Mouse (Mus musculus): ENCODE results near the gene Med13. TPM values are rescaled to one million over a fixed set of nuclear protein-coding genes. Genes with fewer than 3 reads are reported as not detected.
A peak's percentile ranks its signal among the peaks of the same experiment; 100 is the strongest.

Gene Med13
- polyA plus RNA-seq, 1 experiment from 2014 or later, result 13.0 TPM

DNA sequence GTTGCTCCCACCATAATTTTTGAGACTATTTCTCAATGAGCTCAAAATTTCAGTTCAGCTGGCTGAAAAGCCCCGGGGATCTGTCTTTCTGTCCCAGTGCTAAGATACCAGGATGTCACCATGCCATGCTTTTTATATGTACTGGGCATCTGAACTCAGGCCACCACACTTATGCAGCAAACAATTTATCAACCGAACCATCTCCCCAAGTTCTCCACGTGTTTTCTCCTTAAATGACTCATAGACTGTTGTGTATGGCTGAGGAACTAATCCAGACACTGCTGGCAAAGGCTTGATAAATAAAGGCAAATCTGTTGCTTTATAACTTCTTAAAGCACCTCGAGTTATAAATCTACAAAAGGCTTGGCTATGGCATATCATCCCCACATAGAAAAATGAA, 32.1 kb upstream of the Med13 start:
- H3K27ac ChIP-seq, result no peak overlapping the region
- H3K27me3 ChIP-seq, result peaks cover 3% of the 10 kb centered on the region; the same call in 1 of the 2 replicates
- H3K4me2 ChIP-seq, result no peak overlapping the region
- H3K36me3 ChIP-seq, result no peaks in the 10 kb centered on the region
- WGBS, result 86% methylated on average over 4 of the region's 4 CpGs
- no peaks in the 10 kb centered on the region for H3K9me3 ChIP-seq
- H3K4me1 ChIP-seq (replicated peaks), result peaks cover 27% of the 10 kb centered on the region
- no peak overlapping the region for H3K9ac ChIP-seq (replicated peaks)
- no peak for ATAC-seq (ENCODE audit: insufficient number of reproducible peaks, insufficient read depth, low FRiP score, low TSS enrichment, low read depth)
- no peak overlapping the region for H3K4me3 ChIP-seq (replicated peaks)

DNA sequence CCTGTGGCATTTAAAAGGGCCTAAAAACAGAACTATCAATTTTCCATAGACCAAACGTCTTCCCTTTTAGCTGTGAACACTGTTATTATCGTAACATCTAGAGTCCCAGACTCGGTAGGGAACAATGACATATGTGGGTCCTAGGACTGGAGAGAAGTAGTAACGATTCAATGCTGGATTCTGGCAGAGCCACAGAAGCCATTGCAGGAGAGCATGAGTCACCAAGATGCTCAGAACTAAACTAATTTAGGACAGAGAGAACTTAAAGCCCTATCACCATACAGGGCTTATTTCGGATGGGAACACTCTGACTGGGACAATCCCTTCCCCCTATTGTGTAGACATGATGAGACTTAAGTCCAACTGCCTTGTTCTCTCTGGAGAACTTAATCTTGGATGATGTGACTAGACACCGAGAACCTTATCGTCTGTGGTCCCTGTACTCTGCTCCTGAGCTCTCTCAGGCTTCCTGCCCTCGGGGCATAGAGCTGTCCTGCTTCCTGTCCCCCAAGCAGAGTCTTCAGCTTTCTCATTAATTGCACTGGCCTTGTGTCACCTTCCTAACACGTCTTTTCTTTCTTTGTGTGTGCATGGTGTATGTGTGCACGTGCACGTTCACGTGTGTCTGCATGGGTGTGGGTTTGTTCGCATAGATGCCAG, 31.5 kb upstream of the Med13 start:
- no peak overlapping the region for H3K4me3 ChIP-seq (replicated peaks)
- peaks cover 27% of the 10 kb centered on the region for H3K4me1 ChIP-seq (replicated peaks)
- H3K9ac ChIP-seq (replicated peaks), result no peak overlapping the region
- 78% methylated on average over 13 of the region's 13 CpGs for WGBS
- H3K36me3 ChIP-seq, result no peaks in the 10 kb centered on the region
- H3K9me3 ChIP-seq, result no peaks in the 10 kb centered on the region
- H3K27ac ChIP-seq, result no peak overlapping the region
- H3K4me2 ChIP-seq, result no peak overlapping the region
- no peak for ATAC-seq (ENCODE audit: insufficient number of reproducible peaks, insufficient read depth, low FRiP score, low TSS enrichment, low read depth)
- peaks cover 3% of the 10 kb centered on the region; the same call in 1 of the 2 replicates for H3K27me3 ChIP-seq

DNA sequence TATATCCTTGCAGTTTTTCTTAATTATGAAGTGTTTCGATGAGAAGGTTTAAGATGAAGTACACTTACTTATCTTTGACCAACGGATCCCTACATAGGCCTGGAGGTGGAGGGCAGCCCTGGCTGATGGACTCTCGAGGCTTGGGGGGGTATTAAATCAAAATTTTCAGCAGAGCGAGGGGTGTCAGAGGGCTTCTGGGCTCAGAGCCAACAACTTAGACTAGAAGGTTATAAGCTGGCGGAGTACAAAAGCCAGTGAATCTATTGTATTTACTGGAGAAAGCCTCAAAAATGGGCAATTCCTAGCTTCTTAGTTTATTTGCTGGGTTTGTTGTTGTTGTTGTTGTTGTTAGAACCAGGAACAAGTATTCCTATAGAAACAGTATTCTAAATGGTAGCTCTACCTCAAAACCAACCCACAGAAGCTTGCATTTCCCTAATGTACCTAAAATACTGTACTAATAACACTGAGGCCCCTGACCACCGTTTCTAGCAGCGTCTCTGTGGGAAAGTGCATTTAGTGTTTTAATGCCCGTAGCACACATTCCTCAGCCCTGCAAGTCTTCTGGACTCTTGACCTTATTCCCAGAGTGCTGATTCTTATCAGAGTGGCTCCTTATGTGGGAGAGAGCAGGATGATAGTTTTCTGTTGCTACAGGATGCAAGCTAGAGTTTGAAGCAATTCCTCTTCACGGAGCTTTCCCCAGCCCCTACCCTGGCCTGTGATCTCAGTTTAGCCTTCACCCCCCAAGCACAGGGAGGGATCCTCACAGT, 29.9 kb upstream of the Med13 start:
- Histone ChIP-seq H3K9me3 (no peaks in the 10 kb centered on the region), H3K27me3 (peaks cover 3% of the 10 kb centered on the region; the same call in 1 of the 2 replicates), H3K36me3 (no peaks in the 10 kb centered on the region), H3K4me3 (replicated peaks) (no peak overlapping the region), H3K4me2 (no peak overlapping the region), H3K27ac (no peak overlapping the region), H3K4me1 (replicated peaks) (peaks cover 27% of the 10 kb centered on the region), H3K9ac (replicated peaks) (no peak overlapping the region)
- no peak for ATAC-seq (ENCODE audit: insufficient number of reproducible peaks, insufficient read depth, low FRiP score, low TSS enrichment, low read depth)
- 40% methylated on average over 9 of the region's 9 CpGs for WGBS

DNA sequence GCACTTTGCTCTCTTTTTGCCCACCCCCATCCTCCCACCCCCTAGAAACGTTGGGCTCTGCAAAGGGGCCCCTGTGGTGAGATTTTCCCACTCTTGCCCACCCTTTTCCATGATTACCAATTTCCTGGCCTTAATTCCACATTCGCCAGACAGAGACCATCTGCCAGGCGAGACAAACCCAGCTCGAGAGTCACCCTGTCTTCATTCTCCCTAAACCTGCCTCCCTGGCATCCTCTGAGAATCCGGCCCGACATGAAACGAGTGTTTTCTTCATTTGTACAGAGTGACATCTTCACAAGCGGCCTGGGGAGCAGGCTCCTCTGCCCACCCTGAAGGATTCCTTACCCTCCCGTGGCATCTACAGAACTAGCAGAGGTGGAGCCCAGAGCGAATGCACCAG, 29.2 kb upstream of the Med13 start:
- Histone ChIP-seq H3K36me3 (no peaks in the 10 kb centered on the region), H3K4me2 (no peak overlapping the region), H3K4me3 (replicated peaks) (no peak overlapping the region), H3K27me3 (peaks cover 3% of the 10 kb centered on the region; the same call in 1 of the 2 replicates), H3K4me1 (replicated peaks) (peaks cover 27% of the 10 kb centered on the region), H3K9ac (replicated peaks) (no peak overlapping the region), H3K27ac (no peak overlapping the region), H3K9me3 (no peaks in the 10 kb centered on the region)
- 69% methylated on average over 10 of the region's 10 CpGs for WGBS
- no peak for ATAC-seq (ENCODE audit: insufficient number of reproducible peaks, insufficient read depth, low FRiP score, low TSS enrichment, low read depth)

- peaks cover 3% of the 10 kb centered on the region; the same call in 1 of the 2 replicates for H3K27me3 ChIP-seq
- no peaks in the 10 kb centered on the region for H3K9me3 ChIP-seq
- WGBS, result 66% methylated on average over 11 of the region's 11 CpGs
- H3K4me3 ChIP-seq (replicated peaks), result no peak overlapping the region
- no peaks in the 10 kb centered on the region for H3K36me3 ChIP-seq
- ATAC-seq (ENCODE audit: insufficient number of reproducible peaks, insufficient read depth, low FRiP score, low TSS enrichment, low read depth), result 0 out of 2 replicates have a peak, but pooled peaks have one; percentile 42
- H3K4me2 ChIP-seq, result no peak overlapping the region; the same call in 1 of the 2 replicates
- no peak overlapping the region for H3K9ac ChIP-seq (replicated peaks)
- H3K27ac ChIP-seq, result peak overlapping the region; percentile 41; the same call in 1 of the 2 replicates
- H3K4me1 ChIP-seq (replicated peaks), result peaks cover 27% of the 10 kb centered on the region
Measured at GRCm38 (mm10) chr11:86385710-86386282, 28.4 kb upstream of the Med13 start.

DNA sequence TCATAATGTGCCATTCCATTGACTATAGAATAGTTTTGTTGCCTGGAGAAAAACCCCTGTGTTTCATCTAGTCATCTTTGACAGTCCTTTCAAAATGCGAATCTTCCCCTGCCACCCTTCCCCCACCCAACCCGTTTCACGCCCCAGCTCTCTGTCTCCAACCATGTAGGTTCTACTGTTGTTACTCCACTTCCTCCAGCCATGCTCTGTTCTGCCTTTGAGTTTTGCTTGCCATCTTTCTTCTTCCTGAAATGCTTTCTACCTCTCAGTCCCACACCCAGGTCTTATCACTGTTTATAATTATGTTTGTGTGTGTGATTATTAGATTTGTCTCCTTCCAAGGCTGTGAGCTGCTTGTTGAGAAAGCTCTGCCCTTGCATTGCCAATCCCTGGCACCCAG, 26.7 kb upstream of the Med13 start:
- H3K4me3 ChIP-seq (replicated peaks), result no peak overlapping the region
- no peak overlapping the region for H3K9ac ChIP-seq (replicated peaks)
- ATAC-seq (ENCODE audit: insufficient number of reproducible peaks, insufficient read depth, low FRiP score, low TSS enrichment, low read depth), result no peak
- 86% methylated on average over 3 of the region's 3 CpGs for WGBS
- no peaks in the 10 kb centered on the region for H3K36me3 ChIP-seq
- H3K9me3 ChIP-seq, result no peaks in the 10 kb centered on the region
- no peak overlapping the region for H3K27ac ChIP-seq
- H3K27me3 ChIP-seq, result peaks cover under 1% of the 10 kb centered on the region; the same call in 1 of the 2 replicates
- no peak overlapping the region for H3K4me2 ChIP-seq
- peaks cover 27% of the 10 kb centered on the region for H3K4me1 ChIP-seq (replicated peaks)

GRCm38 (mm10) chr11:86382520-86383157, 25.2 kb upstream of the Med13 start:
- H3K9ac ChIP-seq (replicated peaks), result no peak overlapping the region

DNA sequence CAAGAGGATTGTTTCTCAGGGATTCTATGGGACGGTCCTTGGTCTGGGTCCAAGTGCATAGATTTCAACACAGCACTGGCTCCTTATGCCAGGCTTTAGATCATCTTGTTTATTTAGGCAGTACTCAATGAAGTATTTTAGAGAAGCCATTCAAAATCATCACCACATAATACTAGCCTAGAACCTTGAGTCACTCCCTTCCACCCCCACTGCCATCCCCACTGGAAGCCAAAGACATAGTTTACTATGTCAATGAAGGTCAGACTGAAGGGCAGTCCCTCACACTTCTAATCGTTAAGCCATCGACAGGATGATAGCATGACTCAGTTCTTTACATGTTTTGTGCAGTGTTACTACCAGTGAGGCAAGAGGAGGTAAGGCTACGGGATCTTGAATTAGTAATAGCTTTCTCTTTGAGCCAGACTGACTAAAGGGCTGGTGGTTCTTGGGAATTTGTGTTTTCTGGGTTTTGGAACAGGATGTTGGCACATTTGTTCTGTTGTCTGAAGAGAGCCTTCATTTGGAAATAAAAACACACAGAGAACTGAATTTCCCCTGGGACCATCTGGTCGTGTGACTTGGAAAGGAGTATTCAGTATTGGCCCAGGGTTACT, 24.2 kb upstream of the Med13 start:
- 74% methylated on average over 5 of the region's 5 CpGs for WGBS
- H3K27me3 ChIP-seq, result no peaks in the 10 kb centered on the region
- no peaks in the 10 kb centered on the region for H3K36me3 ChIP-seq
- peaks cover 14% of the 10 kb centered on the region for H3K4me1 ChIP-seq (replicated peaks)
- no peaks in the 10 kb centered on the region for H3K9me3 ChIP-seq
- no peak for ATAC-seq (ENCODE audit: insufficient number of reproducible peaks, insufficient read depth, low FRiP score, low TSS enrichment, low read depth)
- no peak overlapping the region for H3K27ac ChIP-seq
- H3K4me3 ChIP-seq (replicated peaks), result no peak overlapping the region
- no peak overlapping the region for H3K4me2 ChIP-seq
- H3K9ac ChIP-seq (replicated peaks), result no peak overlapping the region

More at GRCm38 (mm10) chr11:86382520-86383157, 25.2 kb upstream of the Med13 start:
- Histone ChIP-seq H3K36me3 (no peaks in the 10 kb centered on the region), H3K27me3 (no peaks in the 10 kb centered on the region), H3K9me3 (no peaks in the 10 kb centered on the region), H3K4me1 (replicated peaks) (peaks cover 25% of the 10 kb centered on the region), H3K4me3 (replicated peaks) (no peak overlapping the region), H3K27ac (no peak overlapping the region), H3K4me2 (no peak overlapping the region)
- no peak for ATAC-seq (ENCODE audit: insufficient number of reproducible peaks, insufficient read depth, low FRiP score, low TSS enrichment, low read depth)
- 93% methylated on average over 10 of the region's 10 CpGs for WGBS

DNA sequence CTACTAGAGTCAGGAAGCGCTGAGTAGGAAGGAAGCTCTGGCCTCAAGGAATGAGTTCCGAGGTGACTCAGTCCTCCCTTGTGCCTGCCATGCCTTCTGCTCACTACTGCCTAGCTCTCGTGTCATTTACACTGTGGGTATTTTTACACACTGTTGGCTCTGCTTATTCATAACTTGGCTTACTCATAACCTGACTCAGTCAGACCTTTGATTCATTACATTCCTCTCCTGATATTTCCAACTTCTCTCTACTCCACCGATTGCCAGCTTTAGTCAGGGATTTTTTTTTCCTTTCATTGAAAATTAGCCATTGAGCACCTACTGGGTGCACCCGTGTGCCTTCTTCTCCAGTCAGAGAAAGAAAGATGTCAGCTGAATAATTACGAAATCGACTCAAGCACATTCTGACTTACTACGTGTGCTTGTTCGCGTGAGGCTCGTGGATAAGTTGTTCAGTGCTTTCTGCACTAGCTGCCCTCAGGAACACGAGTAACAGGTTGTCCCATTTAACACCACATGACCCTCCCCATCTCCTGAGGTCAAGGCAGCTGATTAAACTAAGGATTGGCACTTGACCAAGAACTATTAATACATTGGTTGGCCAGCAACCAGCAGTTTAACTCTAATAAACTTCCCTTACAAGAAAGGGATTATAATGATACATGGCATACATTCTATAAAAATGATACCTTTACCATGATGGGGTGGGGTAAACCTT, 23.3 kb upstream of the Med13 start:
- WGBS, result 82% methylated on average over 12 of the region's 12 CpGs
- no peak for ATAC-seq (ENCODE audit: insufficient number of reproducible peaks, insufficient read depth, low FRiP score, low TSS enrichment, low read depth)
- peaks cover 5% of the 10 kb centered on the region for H3K4me1 ChIP-seq (replicated peaks)
- no peak overlapping the region for H3K9ac ChIP-seq (replicated peaks)
- H3K27me3 ChIP-seq, result no peaks in the 10 kb centered on the region
- no peaks in the 10 kb centered on the region for H3K36me3 ChIP-seq
- H3K4me3 ChIP-seq (replicated peaks), result no peak overlapping the region
- H3K9me3 ChIP-seq, result no peaks in the 10 kb centered on the region
- H3K27ac ChIP-seq, result no peak overlapping the region
- no peak overlapping the region for H3K4me2 ChIP-seq

DNA sequence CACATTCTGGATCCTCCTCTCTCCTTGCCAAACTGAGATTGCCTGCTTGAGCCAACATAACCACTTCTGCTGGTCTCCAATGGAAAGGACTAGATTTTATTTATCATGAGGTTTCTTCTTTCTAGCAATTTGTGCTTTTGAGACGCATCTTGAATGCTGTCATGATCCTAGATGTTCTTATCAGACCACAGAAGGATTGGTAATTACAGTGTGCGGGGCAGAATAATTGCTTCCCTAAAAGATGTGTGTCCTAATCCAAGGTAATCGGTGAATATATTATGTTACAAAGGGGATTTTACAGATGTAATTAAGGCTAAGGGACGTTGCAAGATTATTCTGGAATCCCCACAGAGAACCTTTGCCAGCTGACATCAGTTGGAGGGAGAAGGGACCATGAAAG, 21.6 kb upstream of the Med13 start:
- WGBS, result 64% methylated on average over 4 of the region's 4 CpGs
- no peak for ATAC-seq (ENCODE audit: insufficient number of reproducible peaks, insufficient read depth, low FRiP score, low TSS enrichment, low read depth)
- Histone ChIP-seq H3K9ac (replicated peaks) (no peak overlapping the region), H3K4me3 (replicated peaks) (no peak overlapping the region), H3K27me3 (no peaks in the 10 kb centered on the region), H3K9me3 (no peaks in the 10 kb centered on the region), H3K4me2 (no peak overlapping the region), H3K4me1 (replicated peaks) (no peaks in the 10 kb centered on the region), H3K27ac (no peak overlapping the region), H3K36me3 (no peaks in the 10 kb centered on the region)

All from limb, embryonic 12.5 days (tissue).